Mouse (Mus musculus): ENCODE measurements around the gene Ehd2. TPM values are rescaled to one million over a fixed set of nuclear protein-coding genes. Genes with fewer than 3 reads are reported as not detected.

Gene Ehd2
- polyA plus RNA-seq, 1 experiment from 2014 or later, result 5.8 TPM

GRCm38 (mm10) chr7:15914751-15915150, 52.6 kb downstream of the Ehd2 start:
- Histone ChIP-seq H3K27ac (no peak overlapping the region), H3K4me1 (peaks cover 1% of the 10 kb centered on the region), H3K9ac (no peak overlapping the region), H3K9me3 (no peaks in the 10 kb centered on the region), H3K27me3 (replicated peaks) (no peaks in the 10 kb centered on the region), H3K36me3 (replicated peaks) (peaks cover 19% of the 10 kb centered on the region; the same call in 1 of the 2 replicates), H3K4me2 (no peak overlapping the region), H3K4me3 (no peak overlapping the region)
- 83% methylated on average over 2 of the region's 2 CpGs for WGBS
- ATAC-seq (replicated peaks), result no peak

GRCm38 (mm10) chr7:15914252-15914651, 53.1 kb downstream of the Ehd2 start:
- Histone ChIP-seq H3K36me3 (replicated peaks) (peaks cover 14% of the 10 kb centered on the region; the same call in 1 of the 2 replicates), H3K9ac (no peak overlapping the region), H3K4me1 (no peaks in the 10 kb centered on the region), H3K4me3 (no peak overlapping the region), H3K4me2 (no peak overlapping the region), H3K9me3 (no peaks in the 10 kb centered on the region), H3K27me3 (replicated peaks) (no peaks in the 10 kb centered on the region), H3K27ac (no peak overlapping the region)
- WGBS, result 49% methylated on average over 2 of the region's 2 CpGs
- ATAC-seq (replicated peaks), result no peak

- Histone ChIP-seq H3K36me3 (replicated peaks) (peaks cover 4% of the 10 kb centered on the region; the same call in 1 of the 2 replicates), H3K9ac (no peak overlapping the region)
- 0% methylated on average over 4 of the region's 4 CpGs for WGBS
Measured at GRCm38 (mm10) chr7:15912183-15912582, 55.2 kb downstream of the Ehd2 start.

GRCm38 (mm10) chr7:15910521-15910920, 56.8 kb downstream of the Ehd2 start:
- no peak overlapping the region for H3K4me3 ChIP-seq
- 87% methylated on average over 5 of the region's 5 CpGs for WGBS
- H3K4me1 ChIP-seq, result no peaks in the 10 kb centered on the region
- H3K36me3 ChIP-seq (replicated peaks), result no peaks in the 10 kb centered on the region
- no peak for ATAC-seq (replicated peaks)
- H3K9ac ChIP-seq, result no peak overlapping the region
- no peaks in the 10 kb centered on the region for H3K27me3 ChIP-seq (replicated peaks)
- no peaks in the 10 kb centered on the region for H3K9me3 ChIP-seq
- H3K27ac ChIP-seq, result no peak overlapping the region
- H3K4me2 ChIP-seq, result no peak overlapping the region

More at GRCm38 (mm10) chr7:15912183-15912582, 55.2 kb downstream of the Ehd2 start:
- Histone ChIP-seq H3K4me2 (no peak overlapping the region), H3K4me3 (no peak overlapping the region), H3K27me3 (replicated peaks) (no peaks in the 10 kb centered on the region), H3K27ac (no peak overlapping the region), H3K9me3 (no peaks in the 10 kb centered on the region), H3K4me1 (no peaks in the 10 kb centered on the region)
- peak; percentile 68 for ATAC-seq (replicated peaks)

- Histone ChIP-seq H3K36me3 (replicated peaks) (no peaks in the 10 kb centered on the region), H3K9me3 (no peaks in the 10 kb centered on the region), H3K4me1 (no peaks in the 10 kb centered on the region), H3K4me2 (no peak overlapping the region), H3K27ac (no peak overlapping the region), H3K27me3 (replicated peaks) (no peaks in the 10 kb centered on the region), H3K4me3 (no peak overlapping the region), H3K9ac (no peak overlapping the region)
- ATAC-seq (replicated peaks), result no peak
- WGBS, result 84% methylated on average over 8 of the region's 8 CpGs
Measured at GRCm38 (mm10) chr7:15907971-15908590, 59.3 kb downstream of the Ehd2 start.

GRCm38 (mm10) chr7:15906602-15907001, 60.8 kb downstream of the Ehd2 start:
- H3K27me3 ChIP-seq (replicated peaks), result no peaks in the 10 kb centered on the region
- H3K4me3 ChIP-seq, result no peak overlapping the region
- H3K4me2 ChIP-seq, result no peak overlapping the region
- no peaks in the 10 kb centered on the region for H3K36me3 ChIP-seq (replicated peaks)
- ATAC-seq (replicated peaks), result no peak
- no peak overlapping the region for H3K9ac ChIP-seq
- WGBS, result 87% methylated on average over 1 of the region's 1 CpGs
- H3K9me3 ChIP-seq, result no peaks in the 10 kb centered on the region
- H3K27ac ChIP-seq, result no peak overlapping the region
- H3K4me1 ChIP-seq, result no peaks in the 10 kb centered on the region

GRCm38 (mm10) chr7:15905861-15906260, 61.5 kb downstream of the Ehd2 start:
- ATAC-seq (replicated peaks), result no peak
- Histone ChIP-seq H3K4me1 (no peaks in the 10 kb centered on the region), H3K9ac (no peak overlapping the region), H3K27ac (no peak overlapping the region), H3K4me3 (no peak overlapping the region), H3K27me3 (replicated peaks) (no peaks in the 10 kb centered on the region), H3K4me2 (no peak overlapping the region), H3K9me3 (no peaks in the 10 kb centered on the region), H3K36me3 (replicated peaks) (no peaks in the 10 kb centered on the region)
- WGBS, result 20% methylated on average over 7 of the region's 7 CpGs

- Histone ChIP-seq H3K27me3 (replicated peaks) (no peaks in the 10 kb centered on the region), H3K4me2 (no peak overlapping the region), H3K9me3 (no peaks in the 10 kb centered on the region), H3K27ac (no peak overlapping the region), H3K4me1 (no peaks in the 10 kb centered on the region), H3K36me3 (replicated peaks) (no peaks in the 10 kb centered on the region), H3K9ac (no peak overlapping the region), H3K4me3 (no peak overlapping the region)
- no peak for ATAC-seq (replicated peaks)
- WGBS, result 76% methylated on average over 9 of the region's 9 CpGs
Measured at GRCm38 (mm10) chr7:15901366-15902048, 65.9 kb downstream of the Ehd2 start.

Other genes starting within 250 kb of the Ehd2 start
- not detected in 2 replicates for gene Obox5, start 217.4 kb downstream of the Ehd2 start, polyA plus RNA-seq (2015; fragmentation: Nextera tagmentation; extraction: Ambion mirVana)
- gene Obox6, start 127.9 kb downstream of the Ehd2 start, polyA plus RNA-seq (2015; fragmentation: Nextera tagmentation; extraction: Ambion mirVana), result not detected in 2 replicates
- 0.15 and 0.28 TPM in 2 replicates for gene Crx, start 87.6 kb downstream of the Ehd2 start, polyA plus RNA-seq (2015; fragmentation: Nextera tagmentation; extraction: Ambion mirVana)
- 0.27 TPM in 1 of 2 replicates, not detected in the other for gene Crxos, start 85.0 kb downstream of the Ehd2 start, polyA plus RNA-seq (2015; fragmentation: Nextera tagmentation; extraction: Ambion mirVana)
- 1,365 and 1,414 TPM in 2 replicates for gene Selenow, start 45.2 kb downstream of the Ehd2 start, polyA plus RNA-seq (2015; fragmentation: Nextera tagmentation; extraction: Ambion mirVana)
- 114 and 126 TPM in 2 replicates for gene Nop53, start 21.5 kb downstream of the Ehd2 start, polyA plus RNA-seq (2015; fragmentation: Nextera tagmentation; extraction: Ambion mirVana)
- gene Bicra, start 80.4 kb upstream of the Ehd2 start, polyA plus RNA-seq (2015; fragmentation: Nextera tagmentation; extraction: Ambion mirVana), result 9.2 TPM in 2 replicates
- gene Zfp541, start 94.2 kb upstream of the Ehd2 start, polyA plus RNA-seq (2015; fragmentation: Nextera tagmentation; extraction: Ambion mirVana), result 0.05 and 0.10 TPM in 2 replicates
- gene Napa, start 130.9 kb upstream of the Ehd2 start, polyA plus RNA-seq (2015; fragmentation: Nextera tagmentation; extraction: Ambion mirVana), result 224 and 234 TPM in 2 replicates
- gene Kptn, start 152.3 kb upstream of the Ehd2 start, polyA plus RNA-seq (2015; fragmentation: Nextera tagmentation; extraction: Ambion mirVana), result 51.2 and 55.1 TPM in 2 replicates
- gene Slc8a2, start 162.3 kb upstream of the Ehd2 start, polyA plus RNA-seq (2015; fragmentation: Nextera tagmentation; extraction: Ambion mirVana), result 0.80 and 0.88 TPM in 2 replicates
- gene Meis3, start 207.5 kb upstream of the Ehd2 start, polyA plus RNA-seq (2015; fragmentation: Nextera tagmentation; extraction: Ambion mirVana), result 164 and 166 TPM in 2 replicates